Mouse (Mus musculus) lung, embryonic 16.5 days (tissue): ENCODE results near the gene Gmppa. TPM values are rescaled to one million over a fixed set of nuclear protein-coding genes. Genes with fewer than 3 reads are reported as not detected.

Experiments
- ATAC-seq: fragments of 200-750 bp; cut with Nextera tagmentation; 2 replicates; pipeline ENCODE4 v1.8.0; 2017; ENCODE audit warnings: low read depth, mild to moderate bottlenecking, moderate library complexity
- H3K27ac ChIP-seq: fragments of 300-500 bp; sonication (generic); 2 replicates; pipeline ENCODE4 v1.5.1; 2014; ENCODE audit warnings: mild to moderate bottlenecking, control low read depth, low read length
- H3K27me3 ChIP-seq: fragments of 300-500 bp; sonication (generic); 2 replicates; pipeline ENCODE4 v1.6.1; 2014; ENCODE audit warnings: low read depth, low read length, mixed read lengths; ENCODE audit not compliant: control insufficient read depth, insufficient read depth
- H3K36me3 ChIP-seq: fragments of 300-500 bp; sonication (generic); 2 replicates; pipeline ENCODE4 v1.6.1; 2014; ENCODE audit warnings: low read length; ENCODE audit not compliant: control insufficient read depth, insufficient read depth
- H3K4me1 ChIP-seq: fragments of 300-500 bp; sonication (generic); replicated peaks from 2 replicates; pipeline ENCODE4 v1.6.1; 2014; ENCODE audit warnings: low read length, mixed read lengths; ENCODE audit not compliant: control insufficient read depth, insufficient read depth
- H3K4me2 ChIP-seq: fragments of 300-500 bp; sonication (generic); 2 replicates; pipeline ENCODE4 v1.6.1; 2014; ENCODE audit warnings: low read depth, low read length, control low read depth
- H3K4me3 ChIP-seq: fragments of 300-500 bp; sonication (generic); 2 replicates; pipeline ENCODE4 v1.5.1; 2014; ENCODE audit warnings: mild to moderate bottlenecking, low read length, control low read depth
- H3K9ac ChIP-seq: fragments of 300-500 bp; sonication (generic); 2 replicates; pipeline ENCODE4 v1.6.1; 2014; ENCODE audit warnings: low read length, control low read depth
- H3K9me3 ChIP-seq: fragments of 300-500 bp; sonication (generic); 2 replicates; pipeline ENCODE4 v1.6.1; 2016; ENCODE audit warnings: low read length; ENCODE audit not compliant: control insufficient read depth
- WGBS: fragments of 180-500 bp; shearing (Covaris S2); extraction: QIAGEN DNeasy Blood & Tissue Kit; methylation state at CpG from one replicate; pipeline ENCODE4 v1.1.7; 2014; 5-methylcytosine and 5-hydroxymethylcytosine counted together
- polyA plus RNA-seq: library from polyadenylated mRNA; unstranded; fragments of >200 nt; fragmentation: Nextera tagmentation; extraction: Ambion mirVana; gene quantifications from 2 replicates; pipeline ENCODE4 v1.2.1, GENCODE M21; 2015

Gmppa gene
- polyA plus RNA-seq, 1 experiment from 2014 or later, result 92.4 TPM

DNA sequence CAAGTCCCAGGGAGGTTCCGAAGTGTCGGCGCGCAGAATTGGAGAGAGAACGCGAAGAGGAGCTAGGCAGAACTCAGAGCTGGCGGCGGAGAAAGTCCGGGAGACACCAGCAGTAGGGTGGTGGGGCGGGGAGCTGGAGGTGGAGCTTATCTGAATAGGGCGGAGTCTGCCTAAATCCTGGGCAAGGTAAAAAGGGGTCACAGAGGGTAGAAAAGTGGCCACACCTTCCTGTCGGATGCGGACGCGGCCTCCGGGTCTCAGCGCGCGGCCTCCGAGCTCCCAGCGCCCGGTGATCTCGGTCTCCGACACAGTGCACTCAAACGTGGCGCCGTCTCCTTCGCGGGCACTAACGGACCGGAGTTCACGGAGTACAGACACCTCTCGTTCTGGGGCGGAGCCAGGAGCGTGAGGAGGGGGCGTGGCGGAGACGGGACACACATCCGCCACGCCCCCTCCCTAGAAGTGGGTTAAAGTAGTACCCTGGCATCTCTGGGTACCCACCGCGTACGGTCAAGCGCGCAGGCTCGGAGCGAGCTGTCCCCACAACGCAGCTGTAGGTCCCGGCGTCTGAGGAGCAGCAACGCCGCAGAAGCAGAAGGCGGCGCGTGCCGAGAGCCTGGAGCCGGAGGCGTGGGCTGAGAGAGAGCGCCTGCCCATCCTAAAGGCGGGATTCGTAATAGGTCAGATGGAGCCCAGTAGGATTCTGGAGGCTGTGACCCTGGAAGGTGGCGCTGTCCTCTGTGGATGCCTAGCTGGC, 51.9 kb downstream of the Gmppa start:
- ATAC-seq, result peak; percentile 70
- no peaks in the 10 kb centered on the region for H3K9me3 ChIP-seq
- peak overlapping the region; percentile 64 for H3K4me2 ChIP-seq
- no peak overlapping the region for H3K27ac ChIP-seq
- under 1% methylated on average over 61 of the region's 62 CpGs for WGBS
- peaks cover 18% of the 10 kb centered on the region for H3K36me3 ChIP-seq
- peak overlapping the region; percentile 49 for H3K4me3 ChIP-seq
- peak overlapping the region; percentile 12; the same call in 1 of the 2 replicates for H3K9ac ChIP-seq
- H3K4me1 ChIP-seq, result peaks cover 9% of the 10 kb centered on the region
- peaks cover 56% of the 10 kb centered on the region for H3K27me3 ChIP-seq

DNA sequence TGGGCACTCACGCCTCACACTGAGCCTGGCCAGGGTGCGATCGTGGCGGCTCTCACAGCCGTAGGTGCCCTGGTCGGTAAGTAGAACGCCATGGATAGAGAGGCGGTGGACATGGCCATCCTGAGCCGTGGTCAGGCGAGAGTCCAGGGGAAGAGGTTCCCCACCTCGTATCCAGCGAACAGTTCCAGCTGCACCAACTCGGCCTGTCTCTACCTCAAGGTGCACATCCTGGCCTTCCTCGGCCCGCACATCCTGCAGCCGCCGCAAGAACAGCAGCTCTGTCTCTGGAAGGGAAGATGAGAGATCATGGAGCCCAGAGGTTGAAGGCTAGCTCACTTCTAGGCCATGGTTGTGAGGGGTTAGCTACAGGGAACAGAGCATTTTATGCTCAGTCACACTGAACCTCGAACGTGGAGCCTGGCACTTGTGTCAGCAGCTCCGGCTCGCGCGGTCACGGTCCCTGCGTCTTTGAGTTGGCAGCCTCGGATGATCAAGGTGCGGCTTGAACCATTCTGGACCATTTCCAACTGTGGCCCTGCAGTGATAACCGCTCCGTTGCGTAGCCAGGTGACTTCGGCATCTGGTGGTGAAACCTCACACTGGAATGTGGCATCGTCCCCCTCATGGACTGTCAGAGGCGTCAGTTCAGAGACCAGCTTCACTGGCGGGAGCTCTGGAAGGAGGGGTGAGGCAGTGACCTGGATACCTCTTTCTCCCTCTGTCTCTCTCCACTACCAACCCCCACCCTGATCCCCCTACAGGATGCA, 55.2 kb downstream of the Gmppa start:
- Histone ChIP-seq H3K27ac (no peak overlapping the region), H3K36me3 (peaks cover 20% of the 10 kb centered on the region), H3K9ac (no peak overlapping the region), H3K4me1 (peaks cover 9% of the 10 kb centered on the region), H3K4me2 (no peak overlapping the region), H3K4me3 (no peak overlapping the region), H3K9me3 (no peaks in the 10 kb centered on the region), H3K27me3 (peaks cover 26% of the 10 kb centered on the region)
- 84% methylated on average over 34 of the region's 34 CpGs for whole genome bisulfite sequencing
- no peak for ATAC-seq

DNA sequence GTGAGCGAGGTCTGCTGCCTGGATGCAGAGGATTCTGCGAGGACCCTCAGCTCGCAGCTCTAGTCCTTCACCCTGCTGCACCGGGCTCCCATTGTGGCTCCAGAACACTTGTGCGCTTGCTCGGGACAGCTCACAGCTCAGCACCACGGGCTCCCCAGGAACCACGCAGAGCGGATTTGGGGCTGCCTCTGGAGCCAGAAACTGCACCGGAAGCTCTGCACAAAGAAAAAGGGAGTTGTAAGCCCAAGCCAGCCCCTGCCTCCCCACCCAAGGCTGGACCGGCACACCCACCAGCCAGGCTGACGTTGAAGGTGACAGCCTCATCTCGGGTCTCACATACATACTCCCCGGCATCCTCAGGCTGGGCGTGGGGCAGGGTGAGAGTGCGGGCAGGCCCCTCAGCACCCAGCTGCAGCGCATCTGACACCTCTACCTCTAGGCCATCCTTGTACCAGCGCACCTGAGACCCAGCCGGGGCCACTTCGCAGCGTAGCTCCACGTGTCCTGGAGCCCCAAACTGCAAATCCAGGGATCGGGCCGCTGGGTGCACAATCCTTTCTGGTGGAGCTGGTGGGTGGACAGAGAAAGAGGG, 56.9 kb downstream of the Gmppa start:
- H3K27ac ChIP-seq, result no peak overlapping the region
- H3K4me2 ChIP-seq, result no peak overlapping the region
- WGBS, result 58% methylated on average over 24 of the region's 24 CpGs
- no peak for ATAC-seq
- H3K9me3 ChIP-seq, result no peaks in the 10 kb centered on the region
- H3K4me3 ChIP-seq, result no peak overlapping the region
- H3K36me3 ChIP-seq, result peaks cover 34% of the 10 kb centered on the region
- peaks cover 12% of the 10 kb centered on the region for H3K27me3 ChIP-seq
- no peak overlapping the region for H3K9ac ChIP-seq
- peaks cover 5% of the 10 kb centered on the region; the same call in 1 of the 2 replicates for H3K4me1 ChIP-seq

Other genes with a start within 250 kb of the Gmppa start
- gene Ankzf1, start 243.8 kb upstream of the Gmppa start, polyA plus RNA-seq, result 23.4 and 24.6 TPM in 2 replicates
- gene Atg9a, start 243.7 kb upstream of the Gmppa start, polyA plus RNA-seq, result 26.4 and 29.1 TPM in 2 replicates
- gene Glb1l, start 225.1 kb upstream of the Gmppa start, polyA plus RNA-seq, result 19.6 and 21.6 TPM in 2 replicates
- gene Stk16, start 225.1 kb upstream of the Gmppa start, polyA plus RNA-seq, result 122 and 127 TPM in 2 replicates
- 51.5 and 58.8 TPM in 2 replicates for gene Tuba4a, start 216.1 kb upstream of the Gmppa start, polyA plus RNA-seq
- not detected in 2 replicates for gene A630095N17Rik, start 203.8 kb upstream of the Gmppa start, polyA plus RNA-seq
- gene Dnajb2, start 199.5 kb upstream of the Gmppa start, polyA plus RNA-seq, result 27.6 and 32.7 TPM in 2 replicates
- 0.63 and 0.78 TPM in 2 replicates for gene Ptprn, start 171.4 kb upstream of the Gmppa start, polyA plus RNA-seq
- 1.6 and 2.1 TPM in 2 replicates for gene Resp18, start 157.5 kb upstream of the Gmppa start, polyA plus RNA-seq
- 118 and 122 TPM in 2 replicates for gene Dnpep, start 117.9 kb upstream of the Gmppa start, polyA plus RNA-seq
- 57.1 and 64.0 TPM in 2 replicates for gene Des, start 75.6 kb upstream of the Gmppa start, polyA plus RNA-seq
- 38.5 and 38.9 TPM in 2 replicates for gene Speg, start 60.6 kb upstream of the Gmppa start, polyA plus RNA-seq
- gene Asic4, start 14.5 kb downstream of the Gmppa start, polyA plus RNA-seq, result 0.05 and 0.11 TPM in 2 replicates
- gene Chpf, start 43.4 kb downstream of the Gmppa start, polyA plus RNA-seq, result 22.9 and 25.2 TPM in 2 replicates
- gene Tmem198, start 43.6 kb downstream of the Gmppa start, polyA plus RNA-seq, result 0.65 and 1.3 TPM in 2 replicates
- gene Obsl1, start 70.5 kb downstream of the Gmppa start, polyA plus RNA-seq, result 46.3 and 48.0 TPM in 2 replicates
- 3.8 and 4.1 TPM in 2 replicates for gene Inha, start 71.1 kb downstream of the Gmppa start, polyA plus RNA-seq
- gene Stk11ip, start 85.6 kb downstream of the Gmppa start, polyA plus RNA-seq, result 19.5 and 20.0 TPM in 2 replicates
- gene Slc4a3, start 110.3 kb downstream of the Gmppa start, polyA plus RNA-seq, result 10.2 and 12.3 TPM in 2 replicates